Mouse (Mus musculus): ENCODE measurements around the gene Pnrc1.

- TF ChIP-seq CTCF (IDR thresholded peaks at IDR 0.05; ENCODE audit: control insufficient read depth, insufficient read depth, low read length) (peak; percentile 83), POLR2A (IDR thresholded peaks at IDR 0.05; ENCODE audit: borderline replicate concordance, control insufficient read depth, low read depth, low read length) (no peak)
Observed at GRCm38 (mm10) chr4:33204682-33205081, 85.3 kb downstream of the Pnrc1 start.

Data from bone marrow, adult 2 months (tissue).